Mouse (Mus musculus) heart, postnatal 0 days (tissue): ENCODE measurements around the gene Galr2.

Source experiments
- CTCF ChIP-seq: IDR thresholded peaks from 2 replicates; pipeline ENCODE4 v1.5.1; 2016; ENCODE audit warnings: antibody characterized with exemption, control low read depth, low read depth
- EP300 ChIP-seq: IDR thresholded peaks from 2 replicates; pipeline ENCODE4 v1.6.1; 2016; ENCODE audit warnings: antibody characterized with exemption, low read depth

DNA sequence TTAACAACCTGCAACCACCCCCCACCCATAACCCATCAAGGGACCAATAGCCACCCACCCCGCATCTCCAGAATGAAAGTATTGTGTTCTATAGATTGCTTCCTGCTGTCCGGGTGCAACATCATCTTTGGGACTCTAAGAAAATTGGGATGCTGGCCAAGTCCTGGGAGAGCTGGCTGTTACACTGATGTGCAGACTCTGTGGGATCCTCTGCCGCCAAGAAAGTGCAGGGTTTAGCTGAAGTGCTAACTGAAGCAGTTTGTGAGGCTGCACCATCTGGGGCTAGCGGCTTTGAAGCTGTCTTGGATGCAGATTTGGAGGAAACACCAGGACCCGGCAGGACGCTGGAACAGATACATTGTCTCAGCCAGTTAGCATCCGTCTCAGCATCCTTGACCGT, 30.4 kb downstream of the Galr2 start:
- no peak for TF ChIP-seq CTCF
- TF ChIP-seq EP300 = no peak
